Mouse (Mus musculus) MEL (cell line): ENCODE measurements at regions not wholly inside any gene's neighbourhood (a gene's known extent, or its start where the extent isn't known, plus 50 kb on each side); places are given as distances from the start of the nearest gene placed in this dataset.

Experiments used
- DNase-seq: peaks from one replicate; pipeline ENCODE4 v3.0.0; 2011; ENCODE audit warnings: low read depth, low spot score
- H3K27ac ChIP-seq: 2 replicates; pipeline ENCODE4 v1.5.1; 2012; ENCODE audit warnings: low read depth, mild to moderate bottlenecking, control low read depth, low read length, moderate library complexity; ENCODE audit not compliant: control insufficient read depth
- H3K27me3 ChIP-seq, 2 experiments: fragments of 150-350 bp in 1 of 2; sonication (generic) in 1 of 2; 2 replicates each; pipeline ENCODE4 v1.6.1; 2012; ENCODE audit warnings: low read length in 2 of 2, mild to moderate bottlenecking in 2 of 2, improper control_type of control experiment in 1 of 2, moderate library complexity in 1 of 2; ENCODE audit not compliant: insufficient read depth in 2 of 2, control insufficient read depth in 1 of 2
- H3K36me3 ChIP-seq, 2 experiments: 2 replicates each; pipeline ENCODE4 v1.6.1; 2012 to 2014; ENCODE audit warnings: low read length in 2 of 2, improper control_type of control experiment in 1 of 2, inconsistent platforms in 1 of 2, mild to moderate bottlenecking in 1 of 2; ENCODE audit not compliant: insufficient read depth in 2 of 2, control insufficient read depth in 1 of 2
- H3K4me1 ChIP-seq, 2 experiments: fragments of 150-350 bp in 1 of 2; sonication (generic) in 1 of 2; 2 replicates each; pipeline ENCODE4 v1.6.1; 2012; ENCODE audit warnings: low read length in 2 of 2, improper control_type of control experiment in 1 of 2, mild to moderate bottlenecking in 1 of 2; ENCODE audit not compliant: insufficient read depth in 2 of 2, control insufficient read depth in 1 of 2
- H3K4me3 ChIP-seq, 2 experiments: fragments of 150-350 bp in 1 of 2; sonication (generic) in 1 of 2; 2 replicates each; pipeline ENCODE4 v1.5.1; 2012; ENCODE audit warnings: low read depth in 2 of 2, low read length in 2 of 2, mild to moderate bottlenecking in 2 of 2, moderate library complexity in 2 of 2, control low read depth in 1 of 2, improper control_type of control experiment in 1 of 2; ENCODE audit not compliant: control insufficient read depth in 1 of 2, insufficient read depth in 1 of 2
- H3K79me2 ChIP-seq: 2 replicates; pipeline ENCODE4 v1.6.1; 2012; ENCODE audit warnings: mild to moderate bottlenecking, low read length, moderate library complexity; ENCODE audit not compliant: control insufficient read depth, poor library complexity, insufficient read depth
- H3K9ac ChIP-seq: 2 replicates; pipeline ENCODE4 v1.6.1; 2012; ENCODE audit warnings: low read depth, mild to moderate bottlenecking, control low read depth, low read length, moderate library complexity; ENCODE audit not compliant: control insufficient read depth, poor library complexity, severe bottlenecking
- H3K9me3 ChIP-seq: fragments of 150-350 bp; sonication (generic); replicated peaks from 2 replicates; pipeline ENCODE4 v1.6.1; 2012; ENCODE audit warnings: mild to moderate bottlenecking, low read length, improper control_type of control experiment, moderate library complexity; ENCODE audit not compliant: insufficient read depth
- BHLHE40 ChIP-seq: IDR thresholded peaks from 2 replicates; pipeline ENCODE4 v1.6.1; 2012; ENCODE audit warnings: low read depth, mild to moderate bottlenecking, inconsistent platforms, low read length, improper control_type of control experiment, borderline replicate concordance
- CTCF ChIP-seq, 3 experiments: IDR thresholded peaks in 2 of 3; conservative IDR thresholded peaks in 1 of 3; 2 replicates each; pipeline ENCODE4 v1.5.1; 2011 to 2012; ENCODE audit warnings: low read length in 3 of 3, low read depth in 2 of 3, mild to moderate bottlenecking in 2 of 3, improper control_type of control experiment in 1 of 3, inconsistent platforms in 1 of 3, mixed read lengths in 1 of 3, moderate library complexity in 1 of 3; ENCODE audit not compliant: control insufficient read depth in 1 of 3, insufficient read depth in 1 of 3, poor library complexity in 1 of 3, severe bottlenecking in 1 of 3
- E2F4 ChIP-seq: IDR thresholded peaks from 2 replicates; pipeline ENCODE4 v1.6.1; 2011; ENCODE audit warnings: low read depth, low read length, improper control_type of control experiment, borderline replicate concordance
- ELF1 ChIP-seq: IDR thresholded peaks from 2 replicates; pipeline ENCODE4 v1.6.1; 2014; ENCODE audit warnings: low read depth, mild to moderate bottlenecking, inconsistent platforms, low read length, improper control_type of control experiment, moderate library complexity
- EP300 ChIP-seq, 2 experiments: IDR thresholded peaks; 2 replicates each; pipeline ENCODE4 v1.6.1; 2011; ENCODE audit warnings: improper control_type of control experiment in 2 of 2, low read length in 2 of 2, low read depth in 1 of 2, mild to moderate bottlenecking in 1 of 2
- ETS1 ChIP-seq: IDR thresholded peaks from 2 replicates; pipeline ENCODE4 v1.6.1; 2012; ENCODE audit warnings: low read depth, mild to moderate bottlenecking, inconsistent platforms, low read length, improper control_type of control experiment, moderate library complexity
- GABPA ChIP-seq: IDR thresholded peaks from 2 replicates; pipeline ENCODE4 v1.6.1; 2012; ENCODE audit warnings: low read depth, mild to moderate bottlenecking, inconsistent platforms, low read length, improper control_type of control experiment, moderate library complexity
- HCFC1 ChIP-seq: IDR thresholded peaks from 2 replicates; pipeline ENCODE4 v1.6.1; 2012; ENCODE audit warnings: low read depth, mild to moderate bottlenecking, inconsistent platforms, low read length, improper control_type of control experiment, moderate library complexity
- JUND ChIP-seq: IDR thresholded peaks from 2 replicates; pipeline ENCODE4 v1.6.1; 2011; ENCODE audit warnings: low read depth, mild to moderate bottlenecking, improper control_type of control experiment, low read length
- KAT2A ChIP-seq: conservative IDR thresholded peaks from 2 replicates; pipeline ENCODE4 v1.6.1; 2012; ENCODE audit warnings: low read depth, low read length, improper control_type of control experiment, inconsistent platforms
- MAFK ChIP-seq: IDR thresholded peaks from 2 replicates; pipeline ENCODE4 v1.6.1; 2011; ENCODE audit warnings: low read depth, mild to moderate bottlenecking, low read length, improper control_type of control experiment, borderline replicate concordance
- MAX ChIP-seq: IDR thresholded peaks from 2 replicates; pipeline ENCODE4 v1.6.1; 2011; ENCODE audit warnings: low read length, improper control_type of control experiment
- MAZ ChIP-seq: IDR thresholded peaks from 2 replicates; pipeline ENCODE4 v1.6.1; 2012; ENCODE audit warnings: low read depth, mild to moderate bottlenecking, inconsistent platforms, low read length, improper control_type of control experiment
- MEF2A ChIP-seq: IDR thresholded peaks from 2 replicates; pipeline ENCODE4 v1.6.1; 2014; ENCODE audit warnings: low read depth, mild to moderate bottlenecking, inconsistent platforms, low read length, improper control_type of control experiment; ENCODE audit not compliant: poor library complexity, insufficient replicate concordance, severe bottlenecking; ENCODE audit errors: extremely low read depth
- NELFE ChIP-seq: IDR thresholded peaks from 2 replicates; pipeline ENCODE4 v1.6.1; 2011; ENCODE audit warnings: low read depth, low read length, improper control_type of control experiment
- NRF1 ChIP-seq: IDR thresholded peaks from 2 replicates; pipeline ENCODE4 v1.6.1; 2014; ENCODE audit warnings: low read depth, mild to moderate bottlenecking, inconsistent platforms, low read length, improper control_type of control experiment, moderate library complexity; ENCODE audit not compliant: poor library complexity, insufficient read depth, severe bottlenecking
- POLR2AphosphoS2 ChIP-seq: IDR thresholded peaks from 2 replicates; pipeline ENCODE4 v1.6.1; 2011; ENCODE audit warnings: low read length, improper control_type of control experiment
- RAD21 ChIP-seq: IDR thresholded peaks from 2 replicates; pipeline ENCODE4 v1.6.1; 2011; ENCODE audit warnings: mild to moderate bottlenecking, low read depth, low read length, improper control_type of control experiment
- RCOR1 ChIP-seq: IDR thresholded peaks from 2 replicates; pipeline ENCODE4 v1.6.1; 2012; ENCODE audit warnings: low read depth, mild to moderate bottlenecking, inconsistent platforms, low read length, improper control_type of control experiment
- SMC3 ChIP-seq: IDR thresholded peaks from 2 replicates; pipeline ENCODE4 v1.6.1; 2011; ENCODE audit warnings: low read depth, low read length, improper control_type of control experiment
- TAL1 ChIP-seq: IDR thresholded peaks from 2 replicates; pipeline ENCODE4 v1.6.1; 2012; ENCODE audit warnings: mild to moderate bottlenecking, inconsistent platforms, low read length, moderate library complexity, mixed read lengths
- TBP ChIP-seq: IDR thresholded peaks from 2 replicates; pipeline ENCODE4 v1.8.0; 2011; ENCODE audit warnings: low read depth, low read length, improper control_type of control experiment
- USF1 ChIP-seq: IDR thresholded peaks from 2 replicates; pipeline ENCODE4 v1.6.1; 2014; ENCODE audit warnings: low read depth, mild to moderate bottlenecking, inconsistent platforms, low read length, improper control_type of control experiment, moderate library complexity
- USF2 ChIP-seq, 2 experiments: IDR thresholded peaks; 2 replicates each; pipeline ENCODE4 v1.6.1; 2011 to 2012; ENCODE audit warnings: improper control_type of control experiment in 2 of 2, low read length in 2 of 2, borderline replicate concordance in 1 of 2, inconsistent platforms in 1 of 2, low read depth in 1 of 2, mild to moderate bottlenecking in 1 of 2; ENCODE audit not compliant: insufficient read depth in 1 of 2
- ZMIZ1 ChIP-seq: IDR thresholded peaks from 2 replicates; pipeline ENCODE4 v1.6.1; 2012; ENCODE audit warnings: low read depth, mild to moderate bottlenecking, inconsistent platforms, low read length, improper control_type of control experiment, moderate library complexity
- ZNF384 ChIP-seq: IDR thresholded peaks from 2 replicates; pipeline ENCODE4 v1.6.1; 2012; ENCODE audit warnings: low read depth, mild to moderate bottlenecking, inconsistent platforms, low read length, improper control_type of control experiment

- TF ChIP-seq HCFC1, result no peak
- TF ChIP-seq TBP, result no peak
- TF ChIP-seq MAZ, result no peak
- no peak for TF ChIP-seq KAT2A
- no peak for TF ChIP-seq MAFK
- TF ChIP-seq ZNF384, result no peak
- no peak for TF ChIP-seq RCOR1
- no peak for TF ChIP-seq POLR2AphosphoS2
- TF ChIP-seq BHLHE40, result no peak
- TF ChIP-seq CTCF (IDR thresholded peaks at IDR 0.05 in 2 of 3, conservative IDR thresholded peaks at IDR 0.05 in 1 of 3; ENCODE audit: control insufficient read depth in 1 of 3, insufficient read depth in 1 of 3, low read depth in 2 of 3, low read length in 3 of 3, poor library complexity in 1 of 3, severe bottlenecking in 1 of 3), result no peak
- no peak for TF ChIP-seq NELFE
- no peak for TF ChIP-seq E2F4
- TF ChIP-seq USF1, result no peak
- TF ChIP-seq NRF1, result no peak
- TF ChIP-seq TAL1, result no peak
- no peak for TF ChIP-seq JUND
- TF ChIP-seq MEF2A, result no peak
- TF ChIP-seq SMC3, result no peak
- TF ChIP-seq ETS1, result no peak
- no peaks in the 10 kb centered on the region for H3K27me3 ChIP-seq
- no peaks in the 10 kb centered on the region for H3K9me3 ChIP-seq
- H3K9ac ChIP-seq, result no peak overlapping the region
- no peaks in the 10 kb centered on the region for H3K79me2 ChIP-seq
- H3K27ac ChIP-seq, result no peak overlapping the region
- no peaks in the 10 kb centered on the region for H3K36me3 ChIP-seq
- DNase-seq, result no peak
- H3K4me1 ChIP-seq, result no peaks in the 10 kb centered on the region
- H3K4me3 ChIP-seq, result no peak overlapping the region
Observed at GRCm38 (mm10) chr4:55851430-55851829, 319.2 kb upstream of the Klf4 start.

GRCm38 (mm10) chr4:55851027-55851426 lies 318.8 kb upstream of the Klf4 start:
- no peak overlapping the region for H3K9ac ChIP-seq
- H3K27me3 ChIP-seq, result no peaks in the 10 kb centered on the region
- H3K27ac ChIP-seq, result no peak overlapping the region
- no peaks in the 10 kb centered on the region for H3K9me3 ChIP-seq
- TF ChIP-seq ZMIZ1, result no peak
- TF ChIP-seq EP300 (IDR thresholded peaks at IDR 0.05; ENCODE audit: low read depth in 1 of 2, low read length in 2 of 2), result no peak
- no peak for TF ChIP-seq E2F4
- TF ChIP-seq ZNF384, result no peak
- no peak for TF ChIP-seq MAX
- TF ChIP-seq GABPA, result no peak
- no peak for TF ChIP-seq CTCF (IDR thresholded peaks at IDR 0.05 in 2 of 3, conservative IDR thresholded peaks at IDR 0.05 in 1 of 3; ENCODE audit: control insufficient read depth in 1 of 3, insufficient read depth in 1 of 3, low read depth in 2 of 3, low read length in 3 of 3, poor library complexity in 1 of 3, severe bottlenecking in 1 of 3)
- TF ChIP-seq ELF1, result no peak
- no peak for TF ChIP-seq USF2 (IDR thresholded peaks at IDR 0.05; ENCODE audit: borderline replicate concordance in 1 of 2, insufficient read depth in 1 of 2, low read depth in 1 of 2, low read length in 2 of 2)
- no peak for TF ChIP-seq RAD21
- no peak overlapping the region for H3K4me3 ChIP-seq
- no peaks in the 10 kb centered on the region for H3K36me3 ChIP-seq
- DNase-seq, result no peak
- H3K4me1 ChIP-seq, result no peaks in the 10 kb centered on the region
- H3K79me2 ChIP-seq, result no peaks in the 10 kb centered on the region
